Mouse (Mus musculus) C2C12 (cell line): Measurements from ENCODE around the gene Sgf29. TPM values are rescaled to one million over a fixed set of nuclear protein-coding genes. Genes with fewer than 3 reads are reported as not detected.
"Not testable (repeated sequence)": the region's sequence is repeated elsewhere in the genome, so short reads cannot be mapped to it uniquely, and the experiment has no call there.

ENCODE experiments used
- H3K27me3 ChIP-seq: one replicate; pipeline ENCODE4 v1.6.1; 2011; ENCODE audit not compliant: control insufficient read depth, insufficient read depth, insufficient read length
- H3K36me3 ChIP-seq: one replicate; pipeline ENCODE4 v1.6.1; 2011; ENCODE audit not compliant: control insufficient read depth, insufficient read depth
- H3K4me3 ChIP-seq: one replicate; pipeline ENCODE4 v1.5.1; 2011; ENCODE audit warnings: mild to moderate bottlenecking, control low read depth; ENCODE audit not compliant: poor library complexity, insufficient read depth, severe bottlenecking
- H3K79me2 ChIP-seq: one replicate; pipeline ENCODE4 v1.6.1; 2011; ENCODE audit not compliant: control insufficient read depth, insufficient read depth
- H3K79me3 ChIP-seq: one replicate; pipeline ENCODE4 v1.6.1; 2011; ENCODE audit warnings: low read depth, control low read depth
- H3ac ChIP-seq: one replicate; pipeline ENCODE3; 2011; ENCODE audit warnings: low read depth; ENCODE audit not compliant: control insufficient read depth, insufficient read length
- CEBPB ChIP-seq: IDR thresholded peaks from one replicate; pipeline ENCODE4 v1.6.1; 2011; ENCODE audit warnings: low read depth, mild to moderate bottlenecking, control low read depth, moderate library complexity
- CTCF ChIP-seq: IDR thresholded peaks from one replicate; pipeline ENCODE4 v1.5.1; 2011; ENCODE audit not compliant: control insufficient read depth, insufficient read depth, insufficient read length
- FOSL1 ChIP-seq: IDR thresholded peaks from one replicate; pipeline ENCODE4 v1.8.0; 2011; ENCODE audit warnings: mild to moderate bottlenecking, low read length; ENCODE audit not compliant: poor library complexity, insufficient read depth, severe bottlenecking
- MAX ChIP-seq: IDR thresholded peaks from one replicate; pipeline ENCODE4 v1.6.1; 2011; ENCODE audit warnings: mild to moderate bottlenecking, control low read depth
- MYOD1 ChIP-seq: IDR thresholded peaks from one replicate; pipeline ENCODE4 v1.6.1; 2011; ENCODE audit warnings: low read depth; ENCODE audit not compliant: control insufficient read depth, insufficient read length
- MYOG ChIP-seq: IDR thresholded peaks from one replicate; pipeline ENCODE4 v1.6.1; 2011; ENCODE audit not compliant: control insufficient read depth, insufficient read length; ENCODE audit errors: extremely low read depth
- USF1 ChIP-seq: IDR thresholded peaks from one replicate; pipeline ENCODE4 v1.6.1; 2011; ENCODE audit warnings: low read depth, mild to moderate bottlenecking, control low read depth, moderate library complexity
- polyA plus RNA-seq: library from polyadenylated mRNA; unstranded; fragments of >200 nt; fragmentation: generic; extraction: Trizol; gene quantifications from one replicate; pipeline ENCODE4 v1.2.1, GENCODE M21; 2012; ENCODE audit warnings: missing spikeins

Sgf29 gene
- polyA plus RNA-seq, 1 experiment: 39.3 TPM

GRCm38 (mm10) chr7:126630824-126631518, 18.1 kb upstream of the Sgf29 start, which contains the start of gene Nupr1:
TSS of gene Nupr1 (minus strand) at chr7:126630861.
- no peaks in the 10 kb centered on the region for H3K27me3 ChIP-seq
- no peak within 1 kb of the TSS for H3K4me3 ChIP-seq
- no peaks in the 10 kb centered on the region for H3K36me3 ChIP-seq
- H3K79me3 ChIP-seq: no peaks in the 10 kb centered on the region
- no peak within 1 kb of the TSS for H3ac ChIP-seq
- no peaks in the 10 kb centered on the region for H3K79me2 ChIP-seq
- peak; percentile 9 for TF ChIP-seq MYOD1
- TF ChIP-seq CTCF: no peak
- TF ChIP-seq FOSL1: no peak
- no peak for TF ChIP-seq MAX
- no peak for TF ChIP-seq CEBPB

DNA sequence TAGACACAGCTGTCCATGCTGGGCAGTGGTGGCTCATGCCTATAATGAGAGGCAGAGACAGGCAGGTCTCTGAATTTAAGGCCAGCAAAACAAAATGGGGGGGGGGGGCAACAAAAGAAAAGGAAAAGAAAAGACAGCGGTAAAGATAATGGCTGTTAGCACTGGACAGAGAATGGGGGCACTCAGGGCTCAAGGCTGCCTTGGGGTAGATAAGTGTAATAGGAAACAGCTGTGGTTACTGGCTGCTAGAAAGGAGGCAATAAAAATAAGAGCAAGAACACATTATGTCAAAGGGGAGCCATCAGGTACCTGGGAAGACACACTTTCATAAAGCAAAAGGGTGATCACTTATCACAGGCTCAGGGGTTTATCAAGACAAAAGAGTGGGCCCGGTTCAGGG, 16.6 kb upstream of the Sgf29 start:
- TF ChIP-seq MYOG: no peak
- TF ChIP-seq CTCF: no peak
- no peak for TF ChIP-seq USF1
- TF ChIP-seq CEBPB: no peak
- no peak for TF ChIP-seq MYOD1
- no peak for TF ChIP-seq FOSL1
- TF ChIP-seq MAX: no peak
- no peak overlapping the region for H3ac ChIP-seq
- no peaks in the 10 kb centered on the region for H3K27me3 ChIP-seq
- H3K79me2 ChIP-seq: no peaks in the 10 kb centered on the region
- H3K36me3 ChIP-seq: no peaks in the 10 kb centered on the region
- H3K79me3 ChIP-seq: no peaks in the 10 kb centered on the region
- no peak overlapping the region for H3K4me3 ChIP-seq

DNA sequence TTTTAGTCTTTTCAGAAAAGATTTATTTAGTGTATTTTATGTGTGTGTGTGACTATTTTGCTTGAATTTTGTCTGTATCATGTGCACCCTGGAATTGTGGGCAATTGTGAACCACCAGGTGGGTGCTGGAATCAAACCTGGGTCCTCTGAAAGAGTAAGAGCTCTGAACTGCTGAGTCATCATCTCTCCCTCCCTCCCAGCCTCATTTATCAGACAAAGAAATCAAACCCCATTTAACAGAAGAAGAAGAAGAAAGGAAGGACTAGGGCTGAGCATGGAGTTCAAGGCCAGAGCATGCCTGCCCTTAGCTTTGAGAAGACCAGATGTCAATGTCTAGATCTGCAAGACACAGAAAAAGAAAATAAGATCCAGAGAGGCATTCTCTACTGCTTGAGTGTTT, 13.7 kb upstream of the Sgf29 start:
- H3K27me3 ChIP-seq: no peaks in the 10 kb centered on the region
- no peaks in the 10 kb centered on the region for H3K79me2 ChIP-seq
- TF ChIP-seq CTCF (no peak), USF1 (no peak), MYOD1 (no peak), CEBPB (no peak), MYOG (no peak), MAX (no peak), FOSL1 (no peak)
- H3K36me3 ChIP-seq: no peaks in the 10 kb centered on the region
- H3K79me3 ChIP-seq: no peaks in the 10 kb centered on the region
- H3K4me3 ChIP-seq: no peak overlapping the region
- no peak overlapping the region for H3ac ChIP-seq

DNA sequence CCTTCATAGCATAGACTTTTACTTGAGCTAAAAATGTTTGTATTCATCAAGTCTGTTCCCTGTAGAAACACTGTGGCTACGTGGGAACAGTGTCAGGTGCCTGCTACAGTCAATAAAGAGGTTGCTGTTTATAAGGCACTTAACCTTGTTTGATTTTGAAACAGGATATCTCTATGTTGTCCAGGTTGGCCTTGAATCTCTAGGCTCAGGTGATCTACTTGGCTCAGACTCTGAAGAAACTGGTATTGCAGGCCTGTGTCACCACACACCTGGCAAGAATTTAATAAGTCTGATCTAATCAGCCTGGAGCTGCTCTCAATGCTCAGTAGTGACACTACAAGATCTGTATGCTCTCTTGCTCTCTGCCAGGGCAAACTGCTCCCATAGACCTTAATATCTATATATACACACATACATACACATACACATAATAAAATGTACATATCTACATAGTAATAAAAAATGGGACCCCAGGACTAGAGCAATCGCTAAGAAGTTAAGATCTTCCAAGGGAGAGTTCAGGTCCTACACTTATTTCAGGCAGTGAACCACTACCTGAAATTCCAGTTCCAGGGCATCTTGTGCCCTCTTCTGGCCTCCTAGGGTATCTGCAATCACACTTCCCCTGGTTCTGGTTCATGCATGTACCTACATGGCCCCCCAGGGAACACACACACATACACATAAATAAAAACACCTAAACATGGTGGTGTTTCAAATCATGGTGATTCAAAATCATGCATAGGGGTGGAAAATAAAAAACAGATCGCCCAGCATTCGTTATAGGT, 12.2 kb upstream of the Sgf29 start:
- H3K27me3 ChIP-seq: no peaks in the 10 kb centered on the region
- no peak overlapping the region for H3K4me3 ChIP-seq
- no peaks in the 10 kb centered on the region for H3K79me3 ChIP-seq
- TF ChIP-seq CTCF (peak; percentile 65), MYOG (no peak)
- no peaks in the 10 kb centered on the region for H3K79me2 ChIP-seq
- H3K36me3 ChIP-seq: no peaks in the 10 kb centered on the region
- H3ac ChIP-seq: no peak overlapping the region

- no peaks in the 10 kb centered on the region for H3K79me2 ChIP-seq
- no peaks in the 10 kb centered on the region for H3K79me3 ChIP-seq
- no peaks in the 10 kb centered on the region for H3K36me3 ChIP-seq
- H3ac ChIP-seq: no peak overlapping the region
- no peak overlapping the region for H3K4me3 ChIP-seq
- H3K27me3 ChIP-seq: no peaks in the 10 kb centered on the region
- TF ChIP-seq FOSL1: no peak
- TF ChIP-seq CEBPB: no peak
Measured at GRCm38 (mm10) chr7:126642545-126643243, 6.4 kb upstream of the Sgf29 start.

DNA sequence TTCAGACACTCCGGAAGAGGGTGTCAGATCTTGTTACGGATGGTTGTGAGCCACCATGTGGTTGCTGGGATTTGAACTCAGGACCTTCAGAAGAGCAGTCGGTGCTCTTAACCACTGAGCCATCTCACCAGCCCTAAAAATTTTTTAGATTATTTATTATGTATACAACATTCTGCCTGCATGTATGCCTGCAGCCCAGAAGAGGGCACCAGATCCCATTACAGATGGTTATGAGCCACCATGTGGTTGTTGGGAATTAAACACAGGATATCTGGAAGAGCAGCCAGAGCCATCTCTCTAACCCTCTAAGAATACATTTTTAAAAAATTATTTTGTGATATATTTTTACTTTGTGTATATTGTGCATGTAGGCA, 5.9 kb upstream of the Sgf29 start:
- not testable (repeated sequence) for H3K4me3 ChIP-seq, H3K27me3 ChIP-seq, H3K79me2 ChIP-seq, H3ac ChIP-seq, H3K79me3 ChIP-seq, H3K36me3 ChIP-seq
